In genomic region chr13:31919716-31920115, GRCm38 (mm10) we compare ENCODE assay signal across 14 mouse cellular contexts.
DNase-seq lines count a peak whose midpoint lies in the region.
"Had no signal": no experiment of that assay in that cellular context is flagged by ENCODE, and none has a peak within 500 bp of the region (broad histone marks: within the 10 kb centered on the region; RNA-seq: fewer than 3 reads in every experiment).

No protein-coding gene starts in this region.

- DNase-seq in adrenal gland, adult (ENCODE audit: inconsistent age in 2 of 2, low spot score in 1 of 2): peak; percentile 40 to 85
- no peak for DNase-seq in adrenal gland, adult 18-20 months (ENCODE audit: low spot score in 2 of 2)
- DNase-seq in adrenal gland, postnatal 10 days: peak; percentile 20
- no peak for DNase-seq in adrenal gland, adult 8-10 months
- DNase-seq in adrenal gland, postnatal 36 days: peak; percentile 26 to 50
- DNase-seq: B cell, adult 2 months; cerebellum, adult 11 months; cerebellum, adult 18-20 months; cerebellum, adult 8-10 months; cerebellum, adult 9-11 months; cerebellum, postnatal 14 days; cerebellum, postnatal 36 days; embryo, embryonic 11 days; forebrain, postnatal 0 days had no signal

Comparison
In these comparisons a context has a peak if more than half of its experiments do, and no peak if none do; other contexts are left out.
1. DNase-seq: peak in adrenal gland, adult (2 of 2), adrenal gland, postnatal 10 days (single experiment) and adrenal gland, postnatal 36 days (2 of 2); none in adrenal gland, adult 18-20 months (0 of 2) and adrenal gland, adult 8-10 months (single experiment).